In genomic region chr1:182019926-182020801, GRCm38 (mm10) we compare ENCODE assay signal across 7 mouse cellular contexts. TPM values are rescaled to one million over a fixed set of nuclear protein-coding genes. Genes with fewer than 3 reads are reported as not detected.
DNase-seq lines count a peak whose midpoint lies in the region; ATAC-seq and TF ChIP-seq lines count a peak whose summit lies in the region.

Gene Enah, minus strand, starts transcription at chr1:182019990.

- no peaks in the 10 kb centered on the region for H3K4me1 ChIP-seq in bone marrow, adult 2 months (ENCODE audit: control insufficient read depth, insufficient read depth, low read length)
- H3K4me1 ChIP-seq in embryonic facial prominence, embryonic 11.5 days (ENCODE audit: control insufficient read depth, insufficient read depth, low read length) = no peaks in the 10 kb centered on the region
- H3K4me1 ChIP-seq in kidney, adult 2 months (ENCODE audit: control insufficient read depth, insufficient read depth, low read length) = peaks cover 3% of the 10 kb centered on the region; the same call in 1 of the 2 replicates
- peaks cover 13% of the 10 kb centered on the region for H3K4me1 ChIP-seq in limb, embryonic 12.5 days (replicated peaks)
- peaks cover 34% of the 10 kb centered on the region for H3K4me1 ChIP-seq in midbrain, embryonic 13.5 days (replicated peaks)
- H3K4me1 ChIP-seq in stomach, embryonic 15.5 days = no peaks in the 10 kb centered on the region

- no peak for TF ChIP-seq POLR2A in bone marrow, adult 2 months (IDR thresholded peaks at IDR 0.05; ENCODE audit: borderline replicate concordance, control insufficient read depth, low read depth, low read length)
- no peak for TF ChIP-seq POLR2A in kidney, adult 2 months (IDR thresholded peaks at IDR 0.05; ENCODE audit: low read depth, low read length)

- no peaks in the 10 kb centered on the region for H3K9me3 ChIP-seq in embryonic facial prominence, embryonic 11.5 days (replicated peaks; ENCODE audit: control insufficient read depth, low read length)
- H3K9me3 ChIP-seq in limb, embryonic 12.5 days = no peaks in the 10 kb centered on the region
- no peaks in the 10 kb centered on the region for H3K9me3 ChIP-seq in midbrain, embryonic 13.5 days
- no peaks in the 10 kb centered on the region for H3K9me3 ChIP-seq in stomach, embryonic 15.5 days

- WGBS in bone marrow, adult 2 months = 2% methylated on average over 93 of the region's 109 CpGs
- WGBS in embryonic facial prominence, embryonic 11.5 days = under 1% methylated on average over 59 of the region's 109 CpGs
- WGBS in kidney, adult 2 months = 2% methylated on average over 82 of the region's 109 CpGs
- WGBS in limb, embryonic 12.5 days = under 1% methylated on average over 97 of the region's 109 CpGs
- WGBS in midbrain, embryonic 13.5 days = under 1% methylated on average over 80 of the region's 109 CpGs
- whole genome bisulfite sequencing in stomach, embryonic 15.5 days = 1% methylated on average over 71 of the region's 109 CpGs

- H3K27me3 ChIP-seq in embryonic facial prominence, embryonic 11.5 days (ENCODE audit: control insufficient read depth, insufficient read depth, low read length) = no peaks in the 10 kb centered on the region
- H3K27me3 ChIP-seq in kidney, adult 2 months (replicated peaks; ENCODE audit: control insufficient read depth, insufficient read depth, low read length) = no peaks in the 10 kb centered on the region
- no peaks in the 10 kb centered on the region for H3K27me3 ChIP-seq in limb, embryonic 12.5 days
- no peaks in the 10 kb centered on the region for H3K27me3 ChIP-seq in midbrain, embryonic 13.5 days
- no peaks in the 10 kb centered on the region for H3K27me3 ChIP-seq in stomach, embryonic 15.5 days (replicated peaks)

- H3K27ac ChIP-seq in bone marrow, adult 2 months (ENCODE audit: control insufficient read depth, insufficient read depth, low read depth, low read length, poor library complexity) = no peak within 1 kb of the TSS; the same call in 1 of the 2 replicates
- peak within 1 kb of the TSS; percentile 96 for H3K27ac ChIP-seq in embryonic facial prominence, embryonic 11.5 days (replicated peaks; ENCODE audit: low read depth, low read length)
- 0 out of 2 replicates have a peak within 1 kb of the TSS, but pooled peaks have one; percentile 13 for H3K27ac ChIP-seq in kidney, adult 2 months (ENCODE audit: insufficient read depth, low read depth, low read length)
- H3K27ac ChIP-seq in limb, embryonic 12.5 days = peak within 1 kb of the TSS; percentile 99
- peak within 1 kb of the TSS; percentile 99 for H3K27ac ChIP-seq in midbrain, embryonic 13.5 days
- H3K27ac ChIP-seq in stomach, embryonic 15.5 days = peak within 1 kb of the TSS; percentile 90

- peak within 1 kb of the TSS; percentile 98 for H3K9ac ChIP-seq in embryonic facial prominence, embryonic 11.5 days (replicated peaks; ENCODE audit: low read length)
- peak within 1 kb of the TSS; percentile 99 for H3K9ac ChIP-seq in limb, embryonic 12.5 days (replicated peaks)
- peak within 1 kb of the TSS; percentile 98 for H3K9ac ChIP-seq in midbrain, embryonic 13.5 days (replicated peaks)
- H3K9ac ChIP-seq in stomach, embryonic 15.5 days = peak within 1 kb of the TSS; percentile 90

- H3K36me3 ChIP-seq in embryonic facial prominence, embryonic 11.5 days (replicated peaks; ENCODE audit: control insufficient read depth, insufficient read depth, low read depth, low read length) = no peaks in the 10 kb centered on the region
- no peaks in the 10 kb centered on the region for H3K36me3 ChIP-seq in kidney, adult 2 months (ENCODE audit: control insufficient read depth, insufficient read depth, low read length)
- peaks cover 5% of the 10 kb centered on the region; the same call in 1 of the 2 replicates for H3K36me3 ChIP-seq in limb, embryonic 12.5 days
- H3K36me3 ChIP-seq in midbrain, embryonic 13.5 days = no peaks in the 10 kb centered on the region
- H3K36me3 ChIP-seq in stomach, embryonic 15.5 days = no peaks in the 10 kb centered on the region

- TF ChIP-seq CTCF in bone marrow, adult 2 months (IDR thresholded peaks at IDR 0.05; ENCODE audit: control insufficient read depth, insufficient read depth, low read length) = no peak
- TF ChIP-seq CTCF in kidney, adult 2 months (conservative IDR thresholded peaks at IDR 0.05; ENCODE audit: insufficient read depth, insufficient read length, low read depth, low read length) = no peak

- peak; percentile 87 for DNase-seq in embryonic facial prominence, embryonic 11.5 days (ENCODE audit: low spot score)
- peak; percentile 53 to 63 for DNase-seq in heart, adult 18-20 months
- DNase-seq in kidney, adult 2 months = peak; percentile 70

- H3K4me3 ChIP-seq in bone marrow, adult 2 months (replicated peaks; ENCODE audit: control insufficient read depth, low read depth, low read length) = peak within 1 kb of the TSS; percentile 9
- H3K4me3 ChIP-seq in embryonic facial prominence, embryonic 11.5 days (ENCODE audit: low read depth, low read length) = peak within 1 kb of the TSS; percentile 96
- peak within 1 kb of the TSS; percentile 84 for H3K4me3 ChIP-seq in kidney, adult 2 months (ENCODE audit: insufficient read depth, low read depth, low read length)
- peak within 1 kb of the TSS; percentile 91 for H3K4me3 ChIP-seq in limb, embryonic 12.5 days (replicated peaks)
- peak within 1 kb of the TSS; percentile 93 for H3K4me3 ChIP-seq in midbrain, embryonic 13.5 days (replicated peaks)
- peak within 1 kb of the TSS; percentile 83 for H3K4me3 ChIP-seq in stomach, embryonic 15.5 days (replicated peaks)

- peak within 1 kb of the TSS; percentile 90 for H3K4me2 ChIP-seq in embryonic facial prominence, embryonic 11.5 days (ENCODE audit: low read depth, low read length)
- peak within 1 kb of the TSS; percentile 74 for H3K4me2 ChIP-seq in limb, embryonic 12.5 days
- peak within 1 kb of the TSS; percentile 70 for H3K4me2 ChIP-seq in midbrain, embryonic 13.5 days (replicated peaks)
- peak within 1 kb of the TSS; percentile 73 for H3K4me2 ChIP-seq in stomach, embryonic 15.5 days

- ATAC-seq in embryonic facial prominence, embryonic 11.5 days (replicated peaks; ENCODE audit: insufficient number of reproducible peaks, low FRiP score, low TSS enrichment, low read depth) = peak; percentile 79
- ATAC-seq in limb, embryonic 12.5 days (ENCODE audit: insufficient number of reproducible peaks, insufficient read depth, low FRiP score, low TSS enrichment, low read depth) = peak; percentile 80
- peak; percentile 88 for ATAC-seq in midbrain, embryonic 13.5 days
- peak; percentile 70 for ATAC-seq in stomach, embryonic 15.5 days (ENCODE audit: insufficient read depth, low FRiP score, low read depth)

RNA-seq across cellular contexts. Expression of gene Enah, which starts in this region (rescaled TPM):
- 7.7 and 20.3 TPM in 2 replicates for polyA plus RNA-seq in bone marrow, adult 2 months (2011; ENCODE audit: insufficient read depth, insufficient read length, low replicate concordance, missing spikeins)
- 29.5 and 32.4 TPM in 2 replicates for polyA plus RNA-seq in embryonic facial prominence, embryonic 11.5 days (2014; fragmentation: Nextera tagmentation; extraction: Ambion mirVana)
- 100 to 1,000 TPM; 113 to 117 TPM for total RNA-seq in heart, adult 18-20 months (2021)
- polyA plus RNA-seq in kidney, adult 2 months (2012; rRNA removed) = 9.5 and 10.1 TPM in 2 replicates
- 30.6 and 31.6 TPM in 2 replicates for polyA plus RNA-seq in limb, embryonic 12.5 days (2016; fragmentation: Nextera tagmentation; extraction: Ambion mirVana)
- 36.3 and 37.9 TPM in 2 replicates for polyA plus RNA-seq in midbrain, embryonic 13.5 days (2015; fragmentation: Nextera tagmentation; extraction: Ambion mirVana)
- polyA plus RNA-seq in stomach, embryonic 15.5 days (2015; fragmentation: Nextera tagmentation; extraction: Ambion mirVana) = 17.9 and 18.6 TPM in 2 replicates

Comparison
In these comparisons a context has a peak if more than half of its experiments do, and no peak if none do; other contexts are left out.
1. H3K4me3 ChIP-seq: peak in every context shown above with its lines; median percentile 96 in embryonic facial prominence, embryonic 11.5 days; 93 in midbrain, embryonic 13.5 days; 91 in limb, embryonic 12.5 days; 84 in kidney, adult 2 months; 83 in stomach, embryonic 15.5 days; 9 in bone marrow, adult 2 months.